Mouse (Mus musculus): ENCODE data around the gene Sash3. TPM values are rescaled to one million over a fixed set of nuclear protein-coding genes. Genes with fewer than 3 reads are reported as not detected.

Sash3 gene
- total and polyA plus RNA-seq, 3 experiments = 0.31 to 1.2 TPM; not detected in 1

DNA sequence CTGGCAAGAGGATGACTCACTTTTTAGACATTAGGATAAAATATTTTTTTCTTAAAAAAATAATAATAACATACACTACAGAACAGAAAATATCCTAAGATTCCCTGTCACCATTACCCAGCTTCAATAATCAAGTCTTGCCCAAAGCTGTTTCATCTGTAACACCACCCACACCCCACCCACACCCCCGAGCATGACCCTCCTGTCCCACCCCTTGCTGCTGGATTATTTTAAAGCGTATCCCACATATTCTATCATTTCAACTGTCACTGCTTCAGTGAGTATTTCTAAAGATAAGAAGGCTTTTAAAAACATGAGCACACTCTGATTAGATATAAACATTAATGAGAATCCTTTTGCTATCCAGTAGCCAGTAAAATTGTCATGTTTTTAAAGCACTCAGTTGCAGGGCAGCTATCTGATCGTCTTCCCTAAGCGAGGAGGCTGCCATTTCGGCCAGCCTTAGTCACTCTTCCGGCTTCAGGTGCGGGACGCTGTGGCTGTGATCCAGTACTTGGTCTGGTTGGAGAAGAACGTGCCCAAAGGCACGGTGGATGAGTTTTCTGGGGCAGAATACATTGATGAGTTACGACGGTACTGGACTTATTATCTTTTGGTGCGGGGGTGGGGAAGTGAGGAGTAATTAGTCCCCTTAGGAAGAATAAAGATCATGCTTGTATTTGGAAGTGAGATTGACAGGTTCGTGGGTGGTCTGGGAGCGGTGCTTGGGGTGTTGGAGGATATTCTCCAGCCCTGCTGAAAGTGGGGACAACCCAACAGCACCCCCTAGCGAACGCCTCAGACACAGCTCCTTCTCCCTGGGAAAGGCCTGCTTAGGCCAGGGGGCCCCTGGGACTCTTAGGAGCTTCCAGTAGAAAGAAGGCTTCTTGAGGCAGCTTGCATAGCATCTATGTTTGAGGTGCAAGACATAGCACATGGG is 21.8 kb upstream of the Sash3 start:
- Histone ChIP-seq H3K4me1 (ENCODE audit: control insufficient read depth in 1 of 2, insufficient read depth in 2 of 2, low read length in 2 of 2) (peaks cover 6 to 17% of the 10 kb centered on the region in 2 experiments), H3K79me2 (ENCODE audit: control insufficient read depth, insufficient read depth, low read length, poor library complexity) (no peaks in the 10 kb centered on the region), H3K27me3 (ENCODE audit: control insufficient read depth in 1 of 2, insufficient read depth in 2 of 2, low read length in 2 of 2) (no peaks in the 10 kb centered on the region), H3K27ac (ENCODE audit: control insufficient read depth, low read depth, low read length) (peak overlapping the region; percentile 55), H3K36me3 (ENCODE audit: control insufficient read depth in 1 of 2, insufficient read depth in 2 of 2, low read length in 2 of 2) (peaks cover 0 to 8% of the 10 kb centered on the region in 2 experiments; a peak in 2 of 4 replicates), H3K9me3 (replicated peaks; ENCODE audit: insufficient read depth, low read length) (no peaks in the 10 kb centered on the region), H3K9ac (ENCODE audit: control insufficient read depth, low read depth, low read length, poor library complexity, severe bottlenecking) (peak overlapping the region; percentile 37), H3K4me3 (ENCODE audit: control insufficient read depth in 1 of 2, insufficient read depth in 1 of 2, low read depth in 2 of 2, low read length in 2 of 2) (peak overlapping the region; percentile 51 to 55)
- TF ChIP-seq HCFC1 (IDR thresholded peaks at IDR 0.05; ENCODE audit: low read depth, low read length) = no peak
- TF ChIP-seq SIN3A (IDR thresholded peaks at IDR 0.05; ENCODE audit: low read length) = 0 out of 2 replicates have a peak, but pooled peaks have one; percentile 20
- no peak for TF ChIP-seq ZMIZ1 (IDR thresholded peaks at IDR 0.05; ENCODE audit: low read depth, low read length)
- TF ChIP-seq MYC (IDR thresholded peaks at IDR 0.05; ENCODE audit: low read depth, low read length) = no peak
- TF ChIP-seq POLR2AphosphoS2 (IDR thresholded peaks at IDR 0.05; ENCODE audit: low read length) = no peak
- TF ChIP-seq EP300 (IDR thresholded peaks at IDR 0.05; ENCODE audit: low read depth in 1 of 2, low read length in 2 of 2) = peak; percentile 16 to 53; a peak in 1 of 4 replicates
- TF ChIP-seq USF2 (IDR thresholded peaks at IDR 0.05; ENCODE audit: borderline replicate concordance in 1 of 2, insufficient read depth in 1 of 2, low read depth in 1 of 2, low read length in 2 of 2) = no peak
- peak; percentile 62 to 73 (median 64) for TF ChIP-seq CTCF (IDR thresholded peaks at IDR 0.05 in 2 of 3, conservative IDR thresholded peaks at IDR 0.05 in 1 of 3; ENCODE audit: control insufficient read depth in 1 of 3, insufficient read depth in 1 of 3, low read depth in 2 of 3, low read length in 3 of 3, poor library complexity in 1 of 3, severe bottlenecking in 1 of 3)
- no peak for TF ChIP-seq POLR2AphosphoS5 (IDR thresholded peaks at IDR 0.05; ENCODE audit: borderline replicate concordance, low read depth, low read length)
- no peak for TF ChIP-seq ZKSCAN1 (IDR thresholded peaks at IDR 0.05; ENCODE audit: low read depth, low read length)
- no peak for TF ChIP-seq MAX (IDR thresholded peaks at IDR 0.05; ENCODE audit: low read length)
- TF ChIP-seq MAZ (IDR thresholded peaks at IDR 0.05; ENCODE audit: low read depth, low read length) = no peak
- no peak for TF ChIP-seq KAT2A (conservative IDR thresholded peaks at IDR 0.05; ENCODE audit: low read depth, low read length)
- TF ChIP-seq TBP (IDR thresholded peaks at IDR 0.05; ENCODE audit: low read depth, low read length) = no peak
- TF ChIP-seq E2F4 (IDR thresholded peaks at IDR 0.05; ENCODE audit: borderline replicate concordance, low read depth, low read length) = no peak
- peak; percentile 26; the same call in 1 of the 2 replicates for TF ChIP-seq TCF12 (IDR thresholded peaks at IDR 0.05; ENCODE audit: low read depth, low read length)
- peak; percentile 26 for TF ChIP-seq GATA1 (IDR thresholded peaks at IDR 0.05; ENCODE audit: low read depth, low read length)
- TF ChIP-seq ETS1 (IDR thresholded peaks at IDR 0.05; ENCODE audit: low read depth, low read length) = no peak
- TF ChIP-seq ZNF384 (IDR thresholded peaks at IDR 0.05; ENCODE audit: low read depth, low read length) = no peak
- TF ChIP-seq MEF2A (IDR thresholded peaks at IDR 0.05; ENCODE audit: extremely low read depth, insufficient replicate concordance, low read depth, low read length, poor library complexity, severe bottlenecking) = no peak
- TF ChIP-seq BHLHE40 (IDR thresholded peaks at IDR 0.05; ENCODE audit: borderline replicate concordance, low read depth, low read length) = no peak
- no peak for TF ChIP-seq GABPA (IDR thresholded peaks at IDR 0.05; ENCODE audit: low read depth, low read length)
- TF ChIP-seq CHD1 (IDR thresholded peaks at IDR 0.05; ENCODE audit: low read depth, low read length) = no peak
- TF ChIP-seq RAD21 (IDR thresholded peaks at IDR 0.05; ENCODE audit: low read depth, low read length) = peak; percentile 48
- peak; percentile 49 for TF ChIP-seq SMC3 (IDR thresholded peaks at IDR 0.05; ENCODE audit: low read depth, low read length)
- TF ChIP-seq ELF1 (IDR thresholded peaks at IDR 0.05; ENCODE audit: low read depth, low read length) = no peak
- peak; percentile 31; the same call in 1 of the 2 replicates for TF ChIP-seq MXI1 (IDR thresholded peaks at IDR 0.05; ENCODE audit: low read depth, low read length)
- TF ChIP-seq NRF1 (IDR thresholded peaks at IDR 0.05; ENCODE audit: insufficient read depth, low read depth, low read length, poor library complexity, severe bottlenecking) = no peak
- TF ChIP-seq MAFK (IDR thresholded peaks at IDR 0.05; ENCODE audit: borderline replicate concordance, low read depth, low read length) = no peak
- no peak for TF ChIP-seq ZC3H11A (IDR thresholded peaks at IDR 0.05; ENCODE audit: low read depth, low read length)
- TF ChIP-seq MYB (IDR thresholded peaks at IDR 0.05; ENCODE audit: low read depth, low read length) = no peak
- no peak for TF ChIP-seq JUND (IDR thresholded peaks at IDR 0.05; ENCODE audit: low read depth, low read length)
- TF ChIP-seq CHD2 (IDR thresholded peaks at IDR 0.05; ENCODE audit: low read length) = no peak
- TF ChIP-seq RCOR1 (IDR thresholded peaks at IDR 0.05; ENCODE audit: low read depth, low read length) = peak; percentile 11; the same call in 1 of the 2 replicates
- peak; percentile 77 for DNase-seq (ENCODE audit: low read depth, low spot score)
